Mouse (Mus musculus) heart, embryonic 16.5 days (tissue): ENCODE data around the gene F12. TPM values are rescaled to one million over a fixed set of nuclear protein-coding genes. Genes with fewer than 3 reads are reported as not detected.
A peak's percentile ranks its signal among the peaks of the same experiment; 100 is the strongest.
"Not testable (repeated sequence)": the region's sequence is repeated elsewhere in the genome, so short reads cannot be mapped to it uniquely, and the experiment has no call there.

ENCODE experiments used
- ATAC-seq: fragments of 200-750 bp; cut with Nextera tagmentation; replicated peaks from 2 replicates; pipeline ENCODE4 v1.8.0; 2017; ENCODE audit warnings: moderate number of reproducible peaks; ENCODE audit not compliant: insufficient read depth, low FRiP score; ENCODE audit errors: extremely low read depth
- H3K27ac ChIP-seq: fragments of 300-500 bp; sonication (generic); 2 replicates; pipeline ENCODE4 v1.5.1; 2014; ENCODE audit warnings: mild to moderate bottlenecking, low read length, control low read depth, moderate library complexity
- H3K27me3 ChIP-seq: fragments of 300-500 bp; sonication (generic); 2 replicates; pipeline ENCODE4 v1.6.1; 2014; ENCODE audit warnings: low read length, mixed read lengths; ENCODE audit not compliant: control insufficient read depth, insufficient read depth
- H3K36me3 ChIP-seq: fragments of 300-500 bp; sonication (generic); 2 replicates; pipeline ENCODE4 v1.6.1; 2014; ENCODE audit not compliant: control insufficient read depth, insufficient read depth
- H3K4me1 ChIP-seq: fragments of 300-500 bp; sonication (generic); 2 replicates; pipeline ENCODE4 v1.6.1; 2014; ENCODE audit warnings: low read length, mixed read lengths; ENCODE audit not compliant: control insufficient read depth, insufficient read depth
- H3K4me2 ChIP-seq: fragments of 300-500 bp; sonication (generic); 2 replicates; pipeline ENCODE4 v1.6.1; 2014; ENCODE audit warnings: low read depth, mild to moderate bottlenecking, control low read depth, low read length
- H3K4me3 ChIP-seq: fragments of 300-500 bp; sonication (generic); 2 replicates; pipeline ENCODE4 v1.5.1; 2014; ENCODE audit warnings: mild to moderate bottlenecking, control low read depth, low read length
- H3K9ac ChIP-seq: fragments of 300-500 bp; sonication (generic); 2 replicates; pipeline ENCODE4 v1.6.1; 2014; ENCODE audit warnings: low read length, control low read depth
- H3K9me3 ChIP-seq: fragments of 300-500 bp; sonication (generic); replicated peaks from 2 replicates; pipeline ENCODE4 v1.6.1; 2016; ENCODE audit warnings: low read length; ENCODE audit not compliant: control insufficient read depth
- WGBS: fragments of 180-500 bp; shearing (Covaris S2); extraction: QIAGEN DNeasy Blood & Tissue Kit; methylation state at CpG from one replicate; pipeline ENCODE4 v1.1.7; 2014; 5-methylcytosine and 5-hydroxymethylcytosine counted together
- polyA plus RNA-seq: library from polyadenylated mRNA; unstranded; fragments of >200 nt; fragmentation: Nextera tagmentation; extraction: Ambion mirVana; gene quantifications from 2 replicates; pipeline ENCODE4 v1.2.1, GENCODE M21; 2015

The F12 gene
- polyA plus RNA-seq, 1 experiment from 2014 or later, result 0.25 TPM

GRCm38 (mm10) chr13:55445361-55446091 lies 18.9 kb upstream of the F12 start:
- ATAC-seq, result peak; percentile 4
- under 1% methylated on average over 66 of the region's 66 CpGs for WGBS
- Histone ChIP-seq H3K9ac (peak overlapping the region; percentile 97), H3K9me3 (no peaks in the 10 kb centered on the region), H3K27me3 (no peaks in the 10 kb centered on the region), H3K27ac (peak overlapping the region; percentile 97), H3K4me2 (peak overlapping the region; percentile 94), H3K36me3 (no peaks in the 10 kb centered on the region; the same call in 1 of the 2 replicates), H3K4me3 (peak overlapping the region; percentile 89), H3K4me1 (peaks cover 42% of the 10 kb centered on the region)

GRCm38 (mm10) chr13:55444937-55445315 lies 18.3 kb upstream of the F12 start, which contains the start of gene Grk6:
TSS of gene Grk6 (plus strand) at chr13:55445072.
- no peaks in the 10 kb centered on the region; the same call in 1 of the 2 replicates for H3K36me3 ChIP-seq
- H3K9ac ChIP-seq, result peak within 1 kb of the TSS; percentile 97
- H3K27ac ChIP-seq, result peak within 1 kb of the TSS; percentile 97
- under 1% methylated on average over 35 of the region's 35 CpGs for WGBS
- H3K4me3 ChIP-seq, result peak within 1 kb of the TSS; percentile 89
- peak within 1 kb of the TSS; percentile 94 for H3K4me2 ChIP-seq
- H3K4me1 ChIP-seq, result peaks cover 39% of the 10 kb centered on the region
- H3K9me3 ChIP-seq, result no peaks in the 10 kb centered on the region
- ATAC-seq, result peak; percentile 95
- H3K27me3 ChIP-seq, result no peaks in the 10 kb centered on the region

- peaks cover 34% of the 10 kb centered on the region for H3K4me1 ChIP-seq
- H3K4me2 ChIP-seq, result peak overlapping the region; percentile 86
- no peaks in the 10 kb centered on the region for H3K27me3 ChIP-seq
- no peaks in the 10 kb centered on the region for H3K36me3 ChIP-seq
- peak overlapping the region; percentile 89 for H3K4me3 ChIP-seq
- ATAC-seq, result peak; percentile 76
- H3K9ac ChIP-seq, result peak overlapping the region; percentile 72
- WGBS, result 1% methylated on average over 33 of the region's 33 CpGs
- H3K9me3 ChIP-seq, result no peaks in the 10 kb centered on the region
- peak overlapping the region; percentile 97 for H3K27ac ChIP-seq
Observed at GRCm38 (mm10) chr13:55444286-55444936, 17.8 kb upstream of the F12 start.

- peaks cover 28% of the 10 kb centered on the region for H3K4me1 ChIP-seq
- peak overlapping the region; percentile 89 for H3K4me3 ChIP-seq
- peak overlapping the region; percentile 97 for H3K27ac ChIP-seq
- H3K4me2 ChIP-seq, result peak overlapping the region; percentile 86
- peak overlapping the region; percentile 72 for H3K9ac ChIP-seq
- H3K9me3 ChIP-seq, result no peaks in the 10 kb centered on the region
- H3K36me3 ChIP-seq, result no peaks in the 10 kb centered on the region
- 35% methylated on average over 9 of the region's 9 CpGs for WGBS
- no peak for ATAC-seq
- no peaks in the 10 kb centered on the region for H3K27me3 ChIP-seq
Observed at GRCm38 (mm10) chr13:55443799-55444285, 17.2 kb upstream of the F12 start.

- not testable (repeated sequence) for H3K4me3 ChIP-seq, H3K4me1 ChIP-seq, H3K27ac ChIP-seq, ATAC-seq, H3K4me2 ChIP-seq, H3K36me3 ChIP-seq, H3K9ac ChIP-seq, H3K27me3 ChIP-seq, H3K9me3 ChIP-seq
- 79% methylated on average over 15 of the region's 15 CpGs for WGBS
Observed at GRCm38 (mm10) chr13:55437111-55437629, 10.6 kb upstream of the F12 start.

- no peak for ATAC-seq
- Histone ChIP-seq H3K27me3 (0 out of 2 replicates have a peak, but pooled peaks cover 4% of the 10 kb centered on the region), H3K9me3 (no peaks in the 10 kb centered on the region), H3K36me3 (no peaks in the 10 kb centered on the region), H3K4me2 (no peak overlapping the region), H3K4me3 (no peak overlapping the region), H3K27ac (no peak overlapping the region), H3K9ac (no peak overlapping the region), H3K4me1 (no peaks in the 10 kb centered on the region)
- 54% methylated on average over 10 of the region's 10 CpGs for WGBS
Observed at GRCm38 (mm10) chr13:55431889-55432685, 5.5 kb upstream of the F12 start.

GRCm38 (mm10) chr13:55430566-55430965 lies 4.0 kb upstream of the F12 start:
- H3K4me1 ChIP-seq, result no peaks in the 10 kb centered on the region
- 0 out of 2 replicates have a peak, but pooled peaks cover 5% of the 10 kb centered on the region for H3K27me3 ChIP-seq
- H3K27ac ChIP-seq, result no peak overlapping the region
- no peak overlapping the region for H3K4me3 ChIP-seq
- no peak for ATAC-seq
- H3K9ac ChIP-seq, result no peak overlapping the region
- WGBS, result 78% methylated on average over 2 of the region's 2 CpGs
- H3K36me3 ChIP-seq, result no peaks in the 10 kb centered on the region
- no peak overlapping the region for H3K4me2 ChIP-seq
- no peaks in the 10 kb centered on the region for H3K9me3 ChIP-seq

- ATAC-seq, result 0 out of 2 replicates have a peak, but pooled peaks have one; percentile 45
- H3K4me3 ChIP-seq, result no peak overlapping the region
- H3K36me3 ChIP-seq, result no peaks in the 10 kb centered on the region
- 62% methylated on average over 12 of the region's 12 CpGs for WGBS
- 0 out of 2 replicates have a peak, but pooled peaks cover 5% of the 10 kb centered on the region for H3K27me3 ChIP-seq
- no peak overlapping the region for H3K4me2 ChIP-seq
- no peak overlapping the region for H3K27ac ChIP-seq
- no peak overlapping the region for H3K9ac ChIP-seq
- H3K9me3 ChIP-seq, result no peaks in the 10 kb centered on the region
- no peaks in the 10 kb centered on the region for H3K4me1 ChIP-seq
Observed at GRCm38 (mm10) chr13:55429226-55429888, 2.8 kb upstream of the F12 start.
